Mouse (Mus musculus) bone marrow macrophage, adult 2 months (primary cell): ENCODE measurements around the gene Tmco3. TPM values are rescaled to one million over a fixed set of nuclear protein-coding genes. Genes with fewer than 3 reads are reported as not detected.
"Not testable (repeated sequence)": the region's sequence is repeated elsewhere in the genome, so short reads cannot be mapped to it uniquely, and the experiment has no call there.

Experiments used
- H3K27ac ChIP-seq: 2 replicates; pipeline ENCODE4 v1.5.1; 2012; ENCODE audit warnings: low read depth, low read length; ENCODE audit not compliant: insufficient read depth
- H3K4me1 ChIP-seq: 2 replicates; pipeline ENCODE4 v1.6.1; 2012; ENCODE audit warnings: low read length; ENCODE audit not compliant: control insufficient read depth, insufficient read depth
- H3K4me3 ChIP-seq: 2 replicates; pipeline ENCODE4 v1.5.1; 2012; ENCODE audit warnings: mild to moderate bottlenecking, low read length, moderate library complexity; ENCODE audit not compliant: insufficient read depth
- CTCF ChIP-seq: IDR thresholded peaks from 2 replicates; pipeline ENCODE4 v1.5.1; 2012; ENCODE audit warnings: low read depth, mild to moderate bottlenecking, low read length, moderate library complexity
- POLR2A ChIP-seq: IDR thresholded peaks from 2 replicates; pipeline ENCODE4 v1.6.1; 2012; ENCODE audit warnings: mild to moderate bottlenecking, low read depth, low read length, borderline replicate concordance
- polyA plus RNA-seq: library from polyadenylated mRNA; stranded (reverse); fragments of >200 nt; gene quantifications from 2 replicates; pipeline ENCODE4 v1.2.4, GENCODE M21; 2012; ENCODE audit not compliant: missing spikeins, insufficient read depth, insufficient read length

The Tmco3 gene
- polyA plus RNA-seq, 1 experiment: 36.8 TPM

GRCm38 (mm10) chr8:13305884-13306283 lies 17.9 kb downstream of the Tmco3 start:
- TF ChIP-seq POLR2A (no peak), CTCF (no peak)
- H3K27ac ChIP-seq: no peak overlapping the region

GRCm38 (mm10) chr8:13306309-13306909 lies 18.4 kb downstream of the Tmco3 start:
- H3K27ac ChIP-seq: no peak overlapping the region
- no peak for TF ChIP-seq CTCF

More at GRCm38 (mm10) chr8:13305884-13306283, 17.9 kb downstream of the Tmco3 start:
- H3K4me3 ChIP-seq: no peak overlapping the region
- H3K4me1 ChIP-seq: no peaks in the 10 kb centered on the region

GRCm38 (mm10) chr8:13306916-13307315 lies 18.9 kb downstream of the Tmco3 start:
- H3K4me3 ChIP-seq: no peak overlapping the region
- TF ChIP-seq CTCF (no peak), POLR2A (no peak)
- H3K27ac ChIP-seq: no peak overlapping the region
- H3K4me1 ChIP-seq: no peaks in the 10 kb centered on the region

More at GRCm38 (mm10) chr8:13306309-13306909, 18.4 kb downstream of the Tmco3 start:
- Histone ChIP-seq H3K4me1 (no peaks in the 10 kb centered on the region), H3K4me3 (no peak overlapping the region)

GRCm38 (mm10) chr8:13314922-13315321 lies 26.9 kb downstream of the Tmco3 start:
- no peaks in the 10 kb centered on the region for H3K4me1 ChIP-seq
- TF ChIP-seq POLR2A: no peak
- TF ChIP-seq CTCF: no peak
- no peak overlapping the region for H3K27ac ChIP-seq
- no peak overlapping the region for H3K4me3 ChIP-seq

GRCm38 (mm10) chr8:13316671-13317070 lies 28.7 kb downstream of the Tmco3 start:
- Histone ChIP-seq H3K4me1 (no peaks in the 10 kb centered on the region), H3K27ac (no peak overlapping the region), H3K4me3 (no peak overlapping the region)
- TF ChIP-seq POLR2A: no peak
- TF ChIP-seq CTCF: no peak

- Histone ChIP-seq H3K27ac (no peak overlapping the region), H3K4me1 (no peaks in the 10 kb centered on the region)
- TF ChIP-seq POLR2A (no peak), CTCF (peak; percentile 50)
These were observed 38.6 kb downstream of the Tmco3 start for GRCm38 (mm10) chr8:13326598-13326997.

GRCm38 (mm10) chr8:13334671-13335070 lies 46.7 kb downstream of the Tmco3 start:
- Histone ChIP-seq H3K27ac (no peak overlapping the region), H3K4me1 (peaks cover 10% of the 10 kb centered on the region), H3K4me3 (no peak overlapping the region)
- TF ChIP-seq CTCF: no peak
- TF ChIP-seq POLR2A: no peak

More at GRCm38 (mm10) chr8:13326598-13326997, 38.6 kb downstream of the Tmco3 start:
- no peak overlapping the region for H3K4me3 ChIP-seq

- not testable (repeated sequence) for H3K4me3 ChIP-seq
- H3K27ac ChIP-seq: peak overlapping the region; percentile 23; the same call in 1 of the 2 replicates
- peaks cover 21% of the 10 kb centered on the region for H3K4me1 ChIP-seq
These were observed 49.3 kb downstream of the Tmco3 start for GRCm38 (mm10) chr8:13337245-13337644.

GRCm38 (mm10) chr8:13337678-13338077 lies 49.7 kb downstream of the Tmco3 start:
- TF ChIP-seq CTCF (no peak), POLR2A (no peak)
- H3K4me3 ChIP-seq: no peak overlapping the region; the same call in 1 of the 2 replicates
- H3K4me1 ChIP-seq: peaks cover 21% of the 10 kb centered on the region
- H3K27ac ChIP-seq: peak overlapping the region; percentile 23

- H3K4me1 ChIP-seq: peaks cover 21% of the 10 kb centered on the region
- peak within 1 kb of the TSS; percentile 83 for H3K4me3 ChIP-seq
- peak within 1 kb of the TSS; percentile 42 for H3K27ac ChIP-seq
- TF ChIP-seq POLR2A (no peak), CTCF (no peak)
These were observed 50.4 kb downstream of the Tmco3 start, which contains the start of gene Tfdp1 for GRCm38 (mm10) chr8:13338255-13338860. Gene Tfdp1 (plus strand): TSS chr8:13338751.

- Histone ChIP-seq H3K4me1 (peaks cover 21% of the 10 kb centered on the region), H3K27ac (peak overlapping the region; percentile 42), H3K4me3 (peak overlapping the region; percentile 83)
- TF ChIP-seq CTCF (no peak), POLR2A (no peak)
These were observed 51.1 kb downstream of the Tmco3 start for GRCm38 (mm10) chr8:13338901-13339645.
